Mouse (Mus musculus): ENCODE measurements around the gene Msi2.

GRCm38 (mm10) chr11:88581375-88581774 lies 136.9 kb downstream of the Msi2 start:
- TF ChIP-seq FLI1 (IDR thresholded peaks at IDR 0.05; ENCODE audit: low read length) (no peak), GATA1 (IDR thresholded peaks at IDR 0.05; ENCODE audit: borderline replicate concordance, low read length) (no peak)
